Mouse (Mus musculus) forebrain, embryonic 12.5 days (tissue): Measurements from ENCODE around the gene Slc43a2. TPM values are rescaled to one million over a fixed set of nuclear protein-coding genes. Genes with fewer than 3 reads are reported as not detected.

ENCODE experiments used
- ATAC-seq: fragments of 200-750 bp; cut with Nextera tagmentation; 2 replicates; pipeline ENCODE4 v1.8.0; 2017; ENCODE audit warnings: moderate TSS enrichment; ENCODE audit not compliant: low FRiP score
- H3K27ac ChIP-seq: fragments of 300-500 bp; sonication (generic); 2 replicates; pipeline ENCODE4 v1.5.1; 2016; ENCODE audit warnings: mild to moderate bottlenecking
- H3K27me3 ChIP-seq: fragments of 300-500 bp; sonication (generic); 2 replicates; pipeline ENCODE4 v1.6.1; 2016; ENCODE audit warnings: mild to moderate bottlenecking
- H3K36me3 ChIP-seq: fragments of 300-500 bp; sonication (generic); replicated peaks from 2 replicates; pipeline ENCODE4 v1.6.1; 2016; ENCODE audit warnings: mild to moderate bottlenecking
- H3K4me1 ChIP-seq: fragments of 300-500 bp; sonication (generic); 2 replicates; pipeline ENCODE4 v1.6.1; 2016
- H3K4me2 ChIP-seq: fragments of 300-500 bp; sonication (generic); 2 replicates; pipeline ENCODE4 v1.6.1; 2016; ENCODE audit warnings: mild to moderate bottlenecking, moderate library complexity
- H3K4me3 ChIP-seq: fragments of 300-500 bp; sonication (generic); replicated peaks from 2 replicates; pipeline ENCODE4 v1.5.1; 2016; ENCODE audit warnings: mild to moderate bottlenecking
- H3K9ac ChIP-seq: fragments of 300-500 bp; sonication (generic); 2 replicates; pipeline ENCODE4 v1.6.1; 2016; ENCODE audit warnings: mild to moderate bottlenecking
- H3K9me3 ChIP-seq: fragments of 300-500 bp; sonication (generic); 2 replicates; pipeline ENCODE4 v1.6.1; 2016
- WGBS: fragments of 180-500 bp; shearing (Covaris S2); methylation state at CpG from one replicate; pipeline ENCODE4 v1.1.7; 2016; 5-methylcytosine and 5-hydroxymethylcytosine counted together
- polyA plus RNA-seq: library from polyadenylated mRNA; unstranded; fragments of >200 nt; fragmentation: Nextera tagmentation; extraction: Ambion mirVana; gene quantifications from 2 replicates; pipeline ENCODE4 v1.2.1, GENCODE M21; 2016

Gene Slc43a2
- 11.4 TPM in 2 replicates for polyA plus RNA-seq

- no peaks in the 10 kb centered on the region for H3K9me3 ChIP-seq
- peak within 1 kb of the TSS; percentile 76 for H3K4me3 ChIP-seq
- no peaks in the 10 kb centered on the region for H3K27me3 ChIP-seq
- WGBS, result under 1% methylated on average over 62 of the region's 62 CpGs
- peak; percentile 96 for ATAC-seq
- H3K9ac ChIP-seq, result peak within 1 kb of the TSS; percentile 87
- H3K27ac ChIP-seq, result peak within 1 kb of the TSS; percentile 97
- peak within 1 kb of the TSS; percentile 95 for H3K4me2 ChIP-seq
- no peaks in the 10 kb centered on the region for H3K36me3 ChIP-seq
- peaks cover 17% of the 10 kb centered on the region for H3K4me1 ChIP-seq
These were observed at the start of gene Slc43a2 for GRCm38 (mm10) chr11:75531469-75532242. Slc43a2 (plus strand) TSS chr11:75531694.

GRCm38 (mm10) chr11:75486192-75486591, 45.3 kb upstream of the Slc43a2 start:
- Histone ChIP-seq H3K4me2 (peak overlapping the region; percentile 97), H3K9me3 (no peaks in the 10 kb centered on the region), H3K4me1 (peaks cover 15% of the 10 kb centered on the region), H3K4me3 (peak overlapping the region; percentile 67; the same call in 1 of the 2 replicates), H3K9ac (no peak overlapping the region), H3K36me3 (peaks cover 19% of the 10 kb centered on the region), H3K27ac (no peak overlapping the region), H3K27me3 (no peaks in the 10 kb centered on the region; the same call in 1 of the 2 replicates)
- 20% methylated on average over 3 of the region's 3 CpGs for WGBS
- ATAC-seq, result peak; percentile 48; the same call in 1 of the 2 replicates

GRCm38 (mm10) chr11:75486601-75487285, 44.8 kb upstream of the Slc43a2 start, which contains the start of gene Prpf8:
Prpf8 (plus strand) TSS chr11:75486816.
- Histone ChIP-seq H3K9ac (peak within 1 kb of the TSS; percentile 94), H3K4me2 (peak within 1 kb of the TSS; percentile 97), H3K27ac (peak within 1 kb of the TSS; percentile 68), H3K4me1 (peaks cover 15% of the 10 kb centered on the region), H3K27me3 (no peaks in the 10 kb centered on the region; the same call in 1 of the 2 replicates), H3K36me3 (peaks cover 25% of the 10 kb centered on the region), H3K4me3 (peak within 1 kb of the TSS; percentile 67), H3K9me3 (no peaks in the 10 kb centered on the region)
- WGBS, result under 1% methylated on average over 52 of the region's 52 CpGs
- peak; percentile 99 for ATAC-seq

- Histone ChIP-seq H3K4me3 (peak overlapping the region; percentile 67), H3K9me3 (no peaks in the 10 kb centered on the region), H3K4me2 (peak overlapping the region; percentile 97), H3K27me3 (no peaks in the 10 kb centered on the region; the same call in 1 of the 2 replicates), H3K36me3 (peaks cover 33% of the 10 kb centered on the region), H3K27ac (no peak overlapping the region), H3K4me1 (peaks cover 15% of the 10 kb centered on the region), H3K9ac (peak overlapping the region; percentile 94)
- no peak for ATAC-seq
- 48% methylated on average over 6 of the region's 6 CpGs for WGBS
These were observed 44.0 kb upstream of the Slc43a2 start for GRCm38 (mm10) chr11:75487496-75487895.

- 95% methylated on average over 10 of the region's 10 CpGs for WGBS
- H3K9me3 ChIP-seq, result no peaks in the 10 kb centered on the region
- no peak overlapping the region for H3K9ac ChIP-seq
- no peak for ATAC-seq
- peaks cover 99% of the 10 kb centered on the region for H3K36me3 ChIP-seq
- H3K27me3 ChIP-seq, result no peaks in the 10 kb centered on the region
- no peak overlapping the region for H3K4me3 ChIP-seq
- no peaks in the 10 kb centered on the region for H3K4me1 ChIP-seq
- H3K4me2 ChIP-seq, result no peak overlapping the region
- no peak overlapping the region for H3K27ac ChIP-seq
These were observed 37.0 kb upstream of the Slc43a2 start for GRCm38 (mm10) chr11:75494296-75495049.

GRCm38 (mm10) chr11:75498126-75498525, 33.4 kb upstream of the Slc43a2 start:
- Histone ChIP-seq H3K27me3 (no peaks in the 10 kb centered on the region), H3K4me2 (no peak overlapping the region), H3K4me3 (no peak overlapping the region), H3K9me3 (no peaks in the 10 kb centered on the region), H3K4me1 (no peaks in the 10 kb centered on the region), H3K27ac (no peak overlapping the region), H3K36me3 (peaks cover 99% of the 10 kb centered on the region), H3K9ac (no peak overlapping the region)
- 87% methylated on average over 1 of the region's 1 CpGs for WGBS
- no peak for ATAC-seq

GRCm38 (mm10) chr11:75508162-75508561, 23.3 kb upstream of the Slc43a2 start:
- Histone ChIP-seq H3K4me1 (peaks cover 12% of the 10 kb centered on the region), H3K9me3 (no peaks in the 10 kb centered on the region), H3K4me2 (no peak overlapping the region), H3K4me3 (no peak overlapping the region), H3K27me3 (no peaks in the 10 kb centered on the region), H3K9ac (no peak overlapping the region), H3K27ac (no peak overlapping the region), H3K36me3 (peaks cover 61% of the 10 kb centered on the region)
- ATAC-seq, result no peak
- WGBS, result 95% methylated on average over 4 of the region's 4 CpGs

GRCm38 (mm10) chr11:75508904-75509303, 22.6 kb upstream of the Slc43a2 start:
- 86% methylated on average over 8 of the region's 8 CpGs for WGBS
- H3K27me3 ChIP-seq, result no peaks in the 10 kb centered on the region
- no peak overlapping the region for H3K9ac ChIP-seq
- no peak overlapping the region for H3K4me3 ChIP-seq
- peaks cover 54% of the 10 kb centered on the region for H3K36me3 ChIP-seq
- ATAC-seq, result no peak
- no peak overlapping the region for H3K27ac ChIP-seq
- no peaks in the 10 kb centered on the region for H3K9me3 ChIP-seq
- no peak overlapping the region for H3K4me2 ChIP-seq
- H3K4me1 ChIP-seq, result peaks cover 12% of the 10 kb centered on the region

- peaks cover 12% of the 10 kb centered on the region for H3K4me1 ChIP-seq
- H3K36me3 ChIP-seq, result peaks cover 44% of the 10 kb centered on the region
- WGBS, result 2% methylated on average over 43 of the region's 43 CpGs
- peak within 1 kb of the TSS; percentile 90 for H3K4me2 ChIP-seq
- H3K9ac ChIP-seq, result peak within 1 kb of the TSS; percentile 60
- no peaks in the 10 kb centered on the region for H3K27me3 ChIP-seq
- H3K9me3 ChIP-seq, result no peaks in the 10 kb centered on the region
- H3K27ac ChIP-seq, result peak within 1 kb of the TSS; percentile 70
- ATAC-seq, result peak; percentile 80
- H3K4me3 ChIP-seq, result peak within 1 kb of the TSS; percentile 51
These were observed 21.5 kb upstream of the Slc43a2 start, which contains the start of gene Rilp for GRCm38 (mm10) chr11:75509741-75510626. Rilp (plus strand) TSS chr11:75510094.

GRCm38 (mm10) chr11:75510627-75510993, 20.9 kb upstream of the Slc43a2 start:
- ATAC-seq, result peak; percentile 90
- Histone ChIP-seq H3K27me3 (no peaks in the 10 kb centered on the region), H3K9ac (peak overlapping the region; percentile 60), H3K4me3 (peak overlapping the region; percentile 51), H3K9me3 (no peaks in the 10 kb centered on the region), H3K27ac (peak overlapping the region; percentile 70), H3K4me1 (peaks cover 12% of the 10 kb centered on the region), H3K36me3 (peaks cover 38% of the 10 kb centered on the region), H3K4me2 (peak overlapping the region; percentile 90)
- WGBS, result 1% methylated on average over 24 of the region's 24 CpGs

GRCm38 (mm10) chr11:75511213-75511612, 20.3 kb upstream of the Slc43a2 start:
- no peak overlapping the region for H3K9ac ChIP-seq
- H3K4me3 ChIP-seq, result no peak overlapping the region; the same call in 1 of the 2 replicates
- ATAC-seq, result no peak
- H3K27ac ChIP-seq, result no peak overlapping the region
- H3K9me3 ChIP-seq, result no peaks in the 10 kb centered on the region
- H3K4me1 ChIP-seq, result peaks cover 12% of the 10 kb centered on the region
- H3K36me3 ChIP-seq, result peaks cover 32% of the 10 kb centered on the region
- H3K27me3 ChIP-seq, result no peaks in the 10 kb centered on the region
- H3K4me2 ChIP-seq, result no peak overlapping the region
- 84% methylated on average over 6 of the region's 6 CpGs for WGBS
